Mouse (Mus musculus) embryo, embryonic 11 days (tissue): Measurements from ENCODE around the gene Tldc2.

ENCODE experiments used
- DNase-seq: peaks from one replicate; pipeline ENCODE4 v3.0.0-alpha.2; 2015

Tldc2 gene

GRCm38 (mm10) chr2:157078793-157079700 lies 7.8 kb upstream of the Tldc2 start, which contains the start of gene Soga1:
Soga1 (minus strand) TSS chr2:157079254.
- peak; percentile 95 for DNase-seq

- no peak for DNase-seq
Observed at GRCm38 (mm10) chr2:157079701-157080180, 7.1 kb upstream of the Tldc2 start.

- no peak for DNase-seq
Observed at GRCm38 (mm10) chr2:157081331-157081730, 5.5 kb upstream of the Tldc2 start.

- no peak for DNase-seq
Observed at GRCm38 (mm10) chr2:157081960-157082359, 4.9 kb upstream of the Tldc2 start.

- DNase-seq: no peak
Observed at GRCm38 (mm10) chr2:157084831-157085585, 1.8 kb upstream of the Tldc2 start.

GRCm38 (mm10) chr2:157087536-157088317 lies 872 bp downstream of the Tldc2 start:
- DNase-seq: no peak

GRCm38 (mm10) chr2:157092024-157092423 lies 5.2 kb downstream of the Tldc2 start:
- no peak for DNase-seq

- peak; percentile 80 for DNase-seq
Observed at GRCm38 (mm10) chr2:157095005-157095755, 8.3 kb downstream of the Tldc2 start.

- DNase-seq: no peak
Observed at GRCm38 (mm10) chr2:157099532-157100318, 12.9 kb downstream of the Tldc2 start.

- no peak for DNase-seq
Observed at GRCm38 (mm10) chr2:157100319-157100605, 13.4 kb downstream of the Tldc2 start.

- DNase-seq: no peak
Observed at GRCm38 (mm10) chr2:157101650-157102049, 14.8 kb downstream of the Tldc2 start.

GRCm38 (mm10) chr2:157102256-157102655 lies 15.4 kb downstream of the Tldc2 start:
- DNase-seq: no peak

- DNase-seq: no peak
Observed at GRCm38 (mm10) chr2:157104454-157104853, 17.6 kb downstream of the Tldc2 start.

- no peak for DNase-seq
Observed at GRCm38 (mm10) chr2:157108236-157108635, 21.4 kb downstream of the Tldc2 start.

- DNase-seq: peak; percentile 63
Observed at GRCm38 (mm10) chr2:157116964-157117363, 30.1 kb downstream of the Tldc2 start.

- no peak for DNase-seq
Observed at GRCm38 (mm10) chr2:157118556-157118955, 31.7 kb downstream of the Tldc2 start.

- DNase-seq: no peak
Observed at GRCm38 (mm10) chr2:157119075-157119474, 32.2 kb downstream of the Tldc2 start.

GRCm38 (mm10) chr2:157121766-157122165 lies 34.9 kb downstream of the Tldc2 start:
- no peak for DNase-seq

- DNase-seq: no peak
Observed at GRCm38 (mm10) chr2:157125246-157125645, 38.4 kb downstream of the Tldc2 start.

- no peak for DNase-seq
Observed at GRCm38 (mm10) chr2:157127370-157127769, 40.5 kb downstream of the Tldc2 start.

GRCm38 (mm10) chr2:157128072-157128471 lies 41.2 kb downstream of the Tldc2 start:
- DNase-seq: peak; percentile 23
